Comparison of ENCODE assay signal across 24 mouse cellular contexts in the genomic region with DNA sequence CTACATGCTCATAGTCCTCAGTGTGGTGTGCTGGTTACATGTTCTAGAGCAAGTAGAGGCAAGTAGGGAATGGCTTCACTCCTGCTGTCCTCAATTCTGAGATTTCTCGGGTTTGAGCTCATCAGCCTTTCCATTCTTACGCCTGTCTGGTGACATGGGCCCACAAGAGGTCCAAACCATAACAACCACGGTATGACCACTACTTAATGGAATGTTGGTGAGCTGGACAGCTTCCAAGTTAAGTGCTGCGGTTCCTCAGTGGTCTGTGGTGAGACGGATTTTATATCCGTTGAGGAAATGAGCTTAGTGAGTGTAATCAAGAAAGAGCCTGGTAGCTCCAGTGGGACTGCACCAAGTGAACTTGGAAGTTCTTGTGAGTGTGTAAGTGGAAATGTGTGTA.
DNase-seq lines count a peak whose midpoint lies in the region; ATAC-seq and TF ChIP-seq lines count a peak whose summit lies in the region.
"Had no signal": no experiment of that assay in that cellular context is flagged by ENCODE, and none has a peak within 500 bp of the region (broad histone marks: within the 10 kb centered on the region; RNA-seq: fewer than 3 reads in every experiment).

No protein-coding gene starts in this region.

- no peak overlapping the region for H3K4me2 ChIP-seq in kidney, postnatal 0 days (ENCODE audit: low read length)
- H3K4me2 ChIP-seq: embryonic facial prominence, embryonic 12.5 days; heart, embryonic 12.5 days; hindbrain, embryonic 14.5 days; intestine, embryonic 15.5 days had no signal

- H3K9me3 ChIP-seq in kidney, postnatal 0 days (replicated peaks; ENCODE audit: low read length): no peaks in the 10 kb centered on the region
- H3K9me3 ChIP-seq: embryonic facial prominence, embryonic 12.5 days; forebrain, embryonic 10.5 days; G1E; intestine, embryonic 15.5 days had no signal

- H3K27ac ChIP-seq in kidney, postnatal 0 days: no peak overlapping the region
- H3K27ac ChIP-seq in kidney, adult 2 months (ENCODE audit: insufficient read depth, low read depth, low read length): no peak overlapping the region
- H3K27ac ChIP-seq: embryonic facial prominence, embryonic 12.5 days; forebrain, embryonic 10.5 days; hindbrain, embryonic 10.5 days; hindbrain, embryonic 14.5 days; intestine, embryonic 15.5 days had no signal

- H3K36me3 ChIP-seq in kidney, postnatal 0 days (ENCODE audit: insufficient read depth, low read length): no peaks in the 10 kb centered on the region
- H3K36me3 ChIP-seq in kidney, adult 2 months (ENCODE audit: control insufficient read depth, insufficient read depth, low read length): no peaks in the 10 kb centered on the region
- H3K36me3 ChIP-seq: embryonic facial prominence, embryonic 12.5 days; forebrain, embryonic 10.5 days; G1E; heart, embryonic 12.5 days; hindbrain, embryonic 10.5 days; intestine, embryonic 15.5 days had no signal

- ATAC-seq in kidney, postnatal 0 days (replicated peaks; ENCODE audit: low FRiP score, low read depth): no peak
- ATAC-seq: CD4-positive, CD25-positive, alpha-beta regulatory T cell, adult 4 months; forebrain, embryonic 16.5 days; intestine, embryonic 15.5 days had no signal

- H3K4me3 ChIP-seq in kidney, postnatal 0 days (replicated peaks; ENCODE audit: low read depth, low read length): no peak overlapping the region
- no peak overlapping the region for H3K4me3 ChIP-seq in kidney, adult 2 months (ENCODE audit: insufficient read depth, low read depth, low read length)
- H3K4me3 ChIP-seq: embryonic facial prominence, embryonic 12.5 days; forebrain, embryonic 10.5 days; heart, embryonic 12.5 days; hindbrain, embryonic 10.5 days; intestine, embryonic 15.5 days had no signal

- no peak for TF ChIP-seq CTCF in kidney, postnatal 0 days (IDR thresholded peaks at IDR 0.05; ENCODE audit: low read depth)
- no peak for TF ChIP-seq CTCF in kidney, adult 2 months (conservative IDR thresholded peaks at IDR 0.05; ENCODE audit: insufficient read depth, insufficient read length, low read depth, low read length)

- DNase-seq in kidney, postnatal 0 days (ENCODE audit: low spot score): peak; percentile 1
- DNase-seq in kidney, postnatal 4 days: no peak
- DNase-seq in 3134 (ENCODE audit: extremely low read depth, insufficient read length, low spot score): peak; percentile 72
- peak; percentile 27 for DNase-seq in Muller cell, postnatal 12 days (ENCODE audit: inconsistent ontology term)
- peak; percentile 7 for DNase-seq in fibroblast of lung, adult 2 months (ENCODE audit: low read depth)
- no peak for DNase-seq in kidney, adult 2 months
- no peak for DNase-seq in heart, adult 18-20 months
- no peak for DNase-seq in cerebellum, adult 18-20 months
- DNase-seq: adrenal gland, adult 2 months; adrenal gland, postnatal 25 days; B cell, adult 2 months; cerebellum, adult 8-10 months; cerebellum, postnatal 14 days; embryo, embryonic 11 days; gastrocnemius, postnatal 14 days had no signal

- H3K9ac ChIP-seq in kidney, postnatal 0 days (ENCODE audit: low read depth, low read length): no peak overlapping the region
- H3K9ac ChIP-seq: embryonic facial prominence, embryonic 12.5 days; heart, embryonic 12.5 days; hindbrain, embryonic 14.5 days; intestine, embryonic 15.5 days had no signal

- H3K4me1 ChIP-seq in kidney, postnatal 0 days (replicated peaks; ENCODE audit: insufficient read depth, low read length): no peaks in the 10 kb centered on the region
- H3K4me1 ChIP-seq in kidney, adult 2 months (ENCODE audit: control insufficient read depth, insufficient read depth, low read length): no peaks in the 10 kb centered on the region
- H3K4me1 ChIP-seq: embryonic facial prominence, embryonic 12.5 days; forebrain, embryonic 10.5 days; intestine, embryonic 15.5 days had no signal

- TF ChIP-seq POLR2A in kidney, adult 2 months (IDR thresholded peaks at IDR 0.05; ENCODE audit: low read depth, low read length): no peak

- no peaks in the 10 kb centered on the region for H3K27me3 ChIP-seq in kidney, postnatal 0 days (ENCODE audit: insufficient read depth, low read length)
- H3K27me3 ChIP-seq in kidney, adult 2 months (replicated peaks; ENCODE audit: control insufficient read depth, insufficient read depth, low read length): no peaks in the 10 kb centered on the region; the same call in 1 of the 2 replicates
- H3K27me3 ChIP-seq: embryonic facial prominence, embryonic 12.5 days; heart, embryonic 12.5 days; intestine, embryonic 15.5 days had no signal

- 54% methylated on average over 6 of the region's 6 CpGs for WGBS in kidney, postnatal 0 days
- WGBS in kidney, adult 2 months: 63% methylated on average over 6 of the region's 6 CpGs

Comparison
In these comparisons a context has a peak if more than half of its experiments do, and no peak if none do; other contexts are left out.
1. DNase-seq: peak in kidney, postnatal 0 days (single experiment), 3134 (single experiment), Muller cell, postnatal 12 days (single experiment) and fibroblast of lung, adult 2 months (single experiment); none in kidney, postnatal 4 days (0 of 2), kidney, adult 2 months (single experiment), heart, adult 18-20 months (0 of 2) and cerebellum, adult 18-20 months (0 of 2).